In genomic region chr5:52992210-52992897, GRCm38 (mm10) we compare ENCODE assay signal across 24 mouse cellular contexts. TPM values are rescaled to one million over a fixed set of nuclear protein-coding genes. Genes with fewer than 3 reads are reported as not detected.
A peak's percentile ranks its signal among the peaks of the same experiment; 100 is the strongest.
DNase-seq lines count a peak whose midpoint lies in the region; ATAC-seq and TF ChIP-seq lines count a peak whose summit lies in the region.
"Had no signal": no experiment of that assay in that cellular context is flagged by ENCODE, and none has a peak within 500 bp of the region (broad histone marks: within the 10 kb centered on the region; RNA-seq: fewer than 3 reads in every experiment).

No protein-coding gene starts in this region.

- ATAC-seq in intestine, embryonic 15.5 days, result no peak
- ATAC-seq in intestine, postnatal 0 days, result no peak
- ATAC-seq in liver, embryonic 14.5 days (ENCODE audit: insufficient read depth), result peak; percentile 53; the same call in 1 of the 2 replicates
- no peak for ATAC-seq in megakaryocyte, adult 5-6 weeks (ENCODE audit: poor library complexity, severe bottlenecking)
- ATAC-seq: forebrain, embryonic 14.5 days had no signal

- TF ChIP-seq CTCF in intestine, postnatal 0 days (IDR thresholded peaks at IDR 0.05; ENCODE audit: low read depth), result no peak
- no peak for TF ChIP-seq CTCF in liver, embryonic 14.5 days (IDR thresholded peaks at IDR 0.05; ENCODE audit: low read depth)

- no peaks in the 10 kb centered on the region for H3K27me3 ChIP-seq in intestine, embryonic 15.5 days (replicated peaks)
- H3K27me3 ChIP-seq in intestine, postnatal 0 days (replicated peaks; ENCODE audit: control insufficient read depth, insufficient read depth, low read length), result no peaks in the 10 kb centered on the region
- H3K27me3 ChIP-seq in liver, embryonic 14.5 days (ENCODE audit: control insufficient read depth, insufficient read depth, low read length), result no peaks in the 10 kb centered on the region
- H3K27me3 ChIP-seq: CH12.LX; embryonic facial prominence, embryonic 15.5 days; hindbrain, embryonic 13.5 days had no signal

- H3K36me3 ChIP-seq in intestine, embryonic 15.5 days, result no peaks in the 10 kb centered on the region
- no peaks in the 10 kb centered on the region for H3K36me3 ChIP-seq in intestine, postnatal 0 days (ENCODE audit: control insufficient read depth, insufficient read depth)
- H3K36me3 ChIP-seq in liver, embryonic 14.5 days (replicated peaks; ENCODE audit: control insufficient read depth, insufficient read depth, low read depth), result no peaks in the 10 kb centered on the region
- H3K36me3 ChIP-seq: embryonic facial prominence, embryonic 15.5 days; forebrain, embryonic 10.5 days; heart, embryonic 10.5 days; hindbrain, embryonic 13.5 days had no signal

- 74% methylated on average over 11 of the region's 11 CpGs for WGBS in intestine, embryonic 15.5 days
- WGBS in intestine, postnatal 0 days, result 59% methylated on average over 11 of the region's 11 CpGs
- 54% methylated on average over 11 of the region's 11 CpGs for WGBS in liver, embryonic 14.5 days (ENCODE audit: insufficient replicate concordance)

- DNase-seq in liver, embryonic 14.5 days (ENCODE audit: low read depth in 3 of 3, low spot score in 3 of 3), result no peak
- peak; percentile 41 for DNase-seq in yolk sac, embryonic 10.5 days (ENCODE audit: low spot score)
- DNase-seq in embryo, embryonic 9.5 days (ENCODE audit: extremely low spot score), result no peak
- DNase-seq: adrenal gland, adult 2 months; adrenal gland, postnatal 25 days; cerebellum, adult 18-20 months; cerebellum, adult 9-11 months; cerebellum, postnatal 36 days; gastrocnemius, postnatal 10 days; heart, adult 18-20 months; heart, postnatal 10 days had no signal

- H3K4me2 ChIP-seq in intestine, embryonic 15.5 days (replicated peaks), result no peak overlapping the region
- H3K4me2 ChIP-seq in intestine, postnatal 0 days (replicated peaks; ENCODE audit: low read depth), result peak overlapping the region; percentile 46
- H3K4me2 ChIP-seq in liver, embryonic 14.5 days (ENCODE audit: low read depth), result no peak overlapping the region
- H3K4me2 ChIP-seq: embryonic facial prominence, embryonic 15.5 days; hindbrain, embryonic 13.5 days had no signal

- 0 out of 2 replicates have a peak, but pooled peaks cover 4% of the 10 kb centered on the region for H3K4me1 ChIP-seq in intestine, embryonic 15.5 days (replicated peaks)
- peaks cover 6% of the 10 kb centered on the region; the same call in 1 of the 2 replicates for H3K4me1 ChIP-seq in intestine, postnatal 0 days (replicated peaks; ENCODE audit: control insufficient read depth, insufficient read depth, low read length)
- H3K4me1 ChIP-seq in liver, embryonic 14.5 days (replicated peaks; ENCODE audit: control insufficient read depth in 2 of 2, insufficient read depth in 2 of 2, low read length in 1 of 2), result peaks cover 0 to 5% of the 10 kb centered on the region in 2 experiments; a peak in 2 of 4 replicates
- H3K4me1 ChIP-seq: embryonic facial prominence, embryonic 15.5 days had no signal

- H3K4me3 ChIP-seq in intestine, embryonic 15.5 days (replicated peaks), result no peak overlapping the region
- H3K4me3 ChIP-seq in intestine, postnatal 0 days (ENCODE audit: low read depth, low read length), result peak overlapping the region; percentile 5; the same call in 1 of the 2 replicates
- peak overlapping the region; percentile 13 to 23; a peak in 3 of 4 replicates for H3K4me3 ChIP-seq in liver, embryonic 14.5 days (ENCODE audit: insufficient read depth in 1 of 2, low read depth in 2 of 2, low read length in 2 of 2)
- H3K4me3 ChIP-seq: embryonic facial prominence, embryonic 15.5 days; forebrain, embryonic 10.5 days; heart, embryonic 10.5 days; hindbrain, embryonic 13.5 days had no signal

- TF ChIP-seq EP300 in liver, embryonic 14.5 days (IDR thresholded peaks at IDR 0.05; ENCODE audit: low read depth), result no peak

- H3K9ac ChIP-seq in intestine, embryonic 15.5 days, result no peak overlapping the region
- peak overlapping the region; percentile 13; the same call in 1 of the 2 replicates for H3K9ac ChIP-seq in intestine, postnatal 0 days (ENCODE audit: low read depth, low read length)
- no peak overlapping the region for H3K9ac ChIP-seq in liver, embryonic 14.5 days (replicated peaks)
- H3K9ac ChIP-seq: embryonic facial prominence, embryonic 15.5 days; hindbrain, embryonic 13.5 days had no signal

- peak overlapping the region; percentile 33; the same call in 1 of the 2 replicates for H3K27ac ChIP-seq in intestine, embryonic 15.5 days
- peak overlapping the region; percentile 74 for H3K27ac ChIP-seq in intestine, postnatal 0 days (ENCODE audit: low read depth, low read length)
- H3K27ac ChIP-seq in liver, embryonic 14.5 days, result no peak overlapping the region
- H3K27ac ChIP-seq: embryonic facial prominence, embryonic 15.5 days; forebrain, embryonic 10.5 days; heart, embryonic 10.5 days; hindbrain, embryonic 13.5 days had no signal

- no peaks in the 10 kb centered on the region for H3K9me3 ChIP-seq in intestine, embryonic 15.5 days
- H3K9me3 ChIP-seq in intestine, postnatal 0 days (ENCODE audit: control insufficient read depth), result no peaks in the 10 kb centered on the region
- H3K9me3 ChIP-seq in liver, embryonic 14.5 days (ENCODE audit: control insufficient read depth, low read length), result no peaks in the 10 kb centered on the region
- H3K9me3 ChIP-seq: embryonic facial prominence, embryonic 15.5 days; forebrain, embryonic 10.5 days; hindbrain, embryonic 13.5 days had no signal

RNA-seq across cellular contexts. Expression of gene Slc34a2, which starts 45.5 kb away (rescaled TPM):
- 16.3 and 18.3 TPM in 2 replicates for polyA plus RNA-seq in intestine, embryonic 15.5 days (2015; fragmentation: Nextera tagmentation; extraction: Ambion mirVana)
- polyA plus RNA-seq in intestine, postnatal 0 days (2015; fragmentation: Nextera tagmentation; extraction: Ambion mirVana), result 132 and 161 TPM in 2 replicates
- 0.01 and 0.02 TPM in 2 replicates for polyA plus RNA-seq in liver, embryonic 14.5 days (2012; rRNA removed)
- not detected in 2 replicates for polyA plus RNA-seq in liver, embryonic 14.5 days (2014; fragmentation: Nextera tagmentation; extraction: Ambion mirVana)
- not detected in 2 replicates for total RNA-seq in megakaryocyte, adult 5-6 weeks (2015)
- total RNA-seq in megakaryocyte, adult 5-6 weeks (2017), result not detected in 2 replicates
- total RNA-seq: adrenal gland, postnatal 25 days; CH12.LX; gastrocnemius, postnatal 10 days; heart, postnatal 10 days; hematopoietic stem cell, adult 5-6 weeks had no signal
- polyA plus RNA-seq: adrenal gland, adult 2 months; embryonic facial prominence, embryonic 11.5 days; erythroblast, embryonic 14.5 days; forebrain, embryonic 10.5 days; forebrain, embryonic 14.5 days; heart, embryonic 10.5 days; heart, embryonic 14.5 days; hindbrain, embryonic 13.5 days had no signal

Comparison
In these comparisons a context has a peak if more than half of its experiments do, and no peak if none do; other contexts are left out.
1. RNA of gene Slc34a2, which starts 45.5 kb away (polyA plus RNA-seq): 132 to 161 TPM in intestine, postnatal 0 days and 16.3 to 18.3 TPM in intestine, embryonic 15.5 days; 0.01 to 0.02 TPM in liver, embryonic 14.5 days; every median in the first group is over 10 times any median in the second.